Mouse (Mus musculus) common myeloid progenitor, adult 5-6 weeks (primary cell): ENCODE data around the gene Enpep. TPM values are rescaled to one million over a fixed set of nuclear protein-coding genes. Genes with fewer than 3 reads are reported as not detected.
A peak's percentile ranks its signal among the peaks of the same experiment; 100 is the strongest.

Experiments
- ATAC-seq: replicated peaks from 2 replicates; pipeline ENCODE4 v1.8.0; 2016; ENCODE audit warnings: low read depth, mild to moderate bottlenecking, moderate TSS enrichment, inconsistent platforms; ENCODE audit not compliant: poor library complexity, severe bottlenecking
- total RNA-seq: library from RNA; stranded (forward); fragments of 200-1000, 187-1606 nt; gene quantifications from 2 replicates; pipeline ENCODE4 v1.2.3, GENCODE M21; 2017

Gene Enpep
- total RNA-seq, result not detected in 2 replicates

DNA sequence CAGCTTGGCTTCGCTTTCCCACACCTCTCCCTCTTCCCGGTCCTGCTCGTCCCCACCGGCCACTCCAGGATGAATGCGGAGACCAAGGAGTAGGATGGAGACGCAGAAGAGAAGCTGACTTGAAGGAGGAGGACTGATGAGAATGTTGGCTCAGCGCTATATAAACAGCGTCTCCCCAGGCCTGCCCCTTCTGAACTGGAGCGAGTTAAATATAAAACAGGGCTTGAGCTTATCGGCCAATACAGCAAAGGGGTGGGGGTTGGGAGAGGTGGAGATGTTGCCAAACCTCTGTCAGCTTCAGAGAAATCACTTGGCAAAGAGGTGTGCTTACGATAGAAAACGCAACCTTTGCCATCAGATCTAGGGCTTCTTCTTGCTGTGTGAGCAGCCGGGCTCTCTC is at the start of gene Enpep:
Gene Enpep (minus strand): TSS at position 135 of the 400 bp plus-strand sequence.
- peak; percentile 68 for ATAC-seq

- ATAC-seq, result no peak
Observed at GRCm38 (mm10) chr3:129379109-129379508, 46.6 kb upstream of the Enpep start.

DNA sequence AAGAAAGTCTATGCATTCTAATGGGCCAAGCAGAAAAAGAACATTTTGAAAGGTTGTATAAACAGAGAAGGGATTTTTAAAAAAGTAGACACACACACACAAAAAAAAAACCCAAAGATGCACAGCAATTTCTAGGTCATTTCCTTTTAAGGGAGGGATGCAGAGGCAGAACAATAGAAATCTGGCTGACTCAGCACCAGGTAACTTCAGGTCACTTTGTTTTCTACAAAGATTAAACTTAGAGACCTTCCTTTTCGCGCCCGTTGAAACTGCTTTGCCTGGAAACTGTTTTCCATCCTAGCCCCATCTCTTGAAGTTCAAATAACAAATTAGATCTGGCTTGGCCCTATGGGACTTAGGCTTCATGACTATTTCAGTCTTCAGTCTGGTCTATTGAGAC is 42.6 kb upstream of the Enpep start:
- ATAC-seq, result no peak

- no peak for ATAC-seq
Observed at GRCm38 (mm10) chr3:129373108-129373507, 40.6 kb upstream of the Enpep start.

DNA sequence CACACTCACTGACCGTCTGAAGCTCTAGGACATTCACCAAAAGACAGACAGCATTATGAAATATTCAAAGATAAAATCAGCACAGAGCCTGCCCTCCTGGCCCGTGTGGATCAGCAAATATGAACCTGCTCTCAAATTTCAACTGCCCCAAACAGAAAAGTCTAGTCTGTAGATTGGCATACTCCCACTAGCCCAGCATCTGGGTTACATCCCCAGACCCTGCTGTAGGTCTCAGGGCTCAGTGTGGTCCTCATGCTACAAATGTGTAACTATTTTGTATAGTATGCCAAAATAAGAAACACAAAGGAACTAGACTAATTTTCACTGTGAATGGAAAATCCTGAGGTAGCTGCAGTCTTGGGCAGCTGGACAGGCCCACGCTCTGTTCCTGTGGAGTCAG is 37.0 kb upstream of the Enpep start:
- no peak for ATAC-seq

DNA sequence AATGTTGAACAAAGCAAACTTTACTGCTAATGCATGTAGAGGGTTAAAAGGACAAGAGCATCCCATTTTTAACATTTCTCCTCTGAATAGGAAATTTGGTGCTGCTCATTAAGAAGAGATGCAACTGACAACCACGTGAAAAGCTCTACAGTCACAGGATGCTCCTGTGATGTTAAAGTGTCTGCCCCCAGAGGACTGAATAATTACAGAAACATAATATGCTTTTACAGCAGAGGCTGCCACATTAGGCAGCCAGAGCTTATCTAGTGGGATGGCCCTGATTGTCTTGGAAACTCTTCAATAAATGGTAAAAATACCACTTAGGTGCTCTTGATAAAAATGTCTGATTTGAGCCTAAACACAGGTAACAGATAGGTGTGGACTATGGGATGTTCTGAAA is 33.4 kb upstream of the Enpep start:
- ATAC-seq, result no peak

DNA sequence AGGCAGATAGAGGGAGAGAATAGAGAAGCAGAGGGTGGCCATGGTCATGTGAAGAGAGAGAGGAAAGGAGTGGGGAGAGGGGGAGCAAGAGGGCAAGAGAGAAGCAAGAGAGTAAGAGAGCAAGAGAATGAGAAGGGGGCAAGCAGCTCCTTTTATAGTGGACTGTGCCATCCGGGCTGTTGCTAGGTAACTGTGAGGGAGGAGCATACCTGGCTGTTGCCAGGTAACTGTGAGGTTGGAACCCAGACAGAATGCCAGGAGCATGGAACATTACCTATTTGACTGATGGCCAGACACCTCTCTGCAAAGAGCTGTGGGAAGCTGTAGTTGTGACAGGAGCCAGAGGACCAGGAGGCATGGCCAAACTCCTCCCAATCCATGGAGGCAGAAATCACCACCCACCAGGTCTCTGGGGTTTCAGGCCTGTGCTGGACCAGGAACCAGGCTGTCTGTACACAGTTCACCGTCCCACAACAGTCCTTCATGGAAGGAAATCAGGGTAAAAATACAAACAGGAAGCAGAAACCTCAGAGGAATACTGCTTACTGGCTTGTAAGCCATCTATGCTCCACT is 32.4 kb upstream of the Enpep start:
- ATAC-seq, result no peak

- ATAC-seq, result no peak
Observed at GRCm38 (mm10) chr3:129363426-129363825, 30.9 kb upstream of the Enpep start.

DNA sequence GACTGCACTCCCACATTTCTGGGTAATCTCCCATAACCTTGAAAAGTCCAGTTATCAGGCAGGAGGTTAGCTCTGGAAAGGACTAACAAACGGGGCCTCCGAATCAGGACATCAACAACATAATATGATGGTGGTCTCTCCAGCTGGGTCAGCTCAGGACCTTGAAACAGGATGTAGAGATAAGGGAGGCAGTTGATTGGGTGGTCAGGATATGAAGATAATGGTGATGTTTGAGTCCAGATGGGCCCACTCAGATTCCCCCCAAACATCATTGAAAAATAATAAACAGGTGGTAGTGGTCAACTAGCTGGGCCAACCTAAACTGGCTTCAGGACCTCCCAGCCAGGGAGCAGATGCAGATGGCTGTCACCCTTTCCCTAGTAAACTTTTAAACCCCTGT is 25.6 kb upstream of the Enpep start:
- no peak for ATAC-seq

DNA sequence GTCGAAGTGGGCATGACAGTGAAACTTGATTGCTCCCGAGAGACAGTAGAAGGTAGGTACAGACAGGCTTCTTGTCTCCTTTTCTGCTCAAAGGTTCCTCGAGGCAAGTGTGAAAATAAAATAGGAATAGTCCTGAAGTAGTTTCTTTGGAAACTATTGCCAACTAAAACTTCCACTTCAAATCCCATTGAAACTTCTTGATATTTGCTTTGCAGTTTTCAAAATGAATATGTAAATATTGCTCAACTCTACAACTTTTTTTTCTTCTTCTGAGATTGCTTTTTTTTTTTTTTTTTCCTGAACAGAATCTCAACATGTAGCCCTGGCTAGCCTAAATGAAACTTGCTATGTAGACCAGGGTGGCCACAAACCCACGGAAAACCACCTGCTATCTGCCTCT is 21.4 kb upstream of the Enpep start:
- ATAC-seq, result no peak

GRCm38 (mm10) chr3:129351320-129351877 is 18.9 kb upstream of the Enpep start:
- no peak for ATAC-seq

DNA sequence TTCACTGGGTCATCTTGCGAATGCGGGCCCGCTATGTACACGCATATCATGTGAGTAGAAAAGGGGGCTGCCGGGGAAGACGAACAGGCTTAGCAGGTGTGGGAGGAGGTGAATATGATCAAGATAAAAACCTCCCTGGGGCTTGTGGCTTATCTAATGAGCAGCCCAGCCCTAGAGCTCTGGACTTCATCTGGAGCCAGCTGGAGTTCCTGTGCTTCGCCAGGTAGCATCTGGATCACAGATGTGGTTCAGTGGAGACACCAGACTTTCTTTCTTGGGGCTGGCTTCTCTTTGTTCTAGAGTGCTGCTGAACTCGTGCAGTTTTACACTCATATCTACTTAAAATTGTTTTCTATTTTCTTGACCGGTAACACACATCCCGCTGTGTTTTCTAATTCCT is 14.8 kb upstream of the Enpep start:
- ATAC-seq, result no peak

- no peak for ATAC-seq
Observed at GRCm38 (mm10) chr3:129342767-129343166, 10.2 kb upstream of the Enpep start.

GRCm38 (mm10) chr3:129341066-129341465 is 8.5 kb upstream of the Enpep start:
- no peak for ATAC-seq

GRCm38 (mm10) chr3:129338296-129339091 is 6.0 kb upstream of the Enpep start:
- ATAC-seq, result peak; percentile 74

GRCm38 (mm10) chr3:129332142-129332541 is 378 bp downstream of the Enpep start:
- no peak for ATAC-seq

- ATAC-seq, result no peak
Observed at GRCm38 (mm10) chr3:129331427-129331826, 1.1 kb downstream of the Enpep start.

DNA sequence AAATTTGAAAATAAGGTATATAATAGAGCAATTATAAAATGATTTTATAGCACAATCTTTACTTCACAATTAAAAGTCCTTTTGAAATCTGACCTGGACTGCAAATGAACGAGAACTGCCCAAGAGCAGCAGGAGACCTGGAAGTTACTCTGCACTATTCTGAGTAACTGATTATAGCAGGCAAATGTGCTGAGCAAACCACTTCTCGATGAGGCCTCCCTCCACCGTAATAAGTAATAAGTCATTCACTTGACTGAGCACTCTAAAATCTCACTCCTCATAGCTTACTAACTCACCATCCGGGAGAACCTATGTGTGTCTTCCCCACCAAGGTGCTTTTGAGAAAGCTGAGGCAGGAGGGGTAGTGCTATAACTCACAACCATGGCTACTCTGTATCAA is 4.5 kb downstream of the Enpep start:
- no peak for ATAC-seq

- no peak for ATAC-seq
Observed at GRCm38 (mm10) chr3:129321585-129321984, 10.9 kb downstream of the Enpep start.

GRCm38 (mm10) chr3:129317032-129317729 is 15.3 kb downstream of the Enpep start:
- ATAC-seq, result no peak
